Mouse (Mus musculus): ENCODE measurements at regions not wholly inside any gene's neighbourhood (a gene's known extent, or its start where the extent isn't known, plus 50 kb on each side); places are given as distances from the start of the nearest gene placed in this dataset.

- peak; percentile 11 to 18 for DNase-seq (ENCODE audit: low spot score in 2 of 2)
- intact Hi-C loops (cut with DNase I) = no loop called here
Observed at GRCm38 (mm10) chr10:9027070-9027807, 141.4 kb upstream of the Sash1 start.

DNA sequence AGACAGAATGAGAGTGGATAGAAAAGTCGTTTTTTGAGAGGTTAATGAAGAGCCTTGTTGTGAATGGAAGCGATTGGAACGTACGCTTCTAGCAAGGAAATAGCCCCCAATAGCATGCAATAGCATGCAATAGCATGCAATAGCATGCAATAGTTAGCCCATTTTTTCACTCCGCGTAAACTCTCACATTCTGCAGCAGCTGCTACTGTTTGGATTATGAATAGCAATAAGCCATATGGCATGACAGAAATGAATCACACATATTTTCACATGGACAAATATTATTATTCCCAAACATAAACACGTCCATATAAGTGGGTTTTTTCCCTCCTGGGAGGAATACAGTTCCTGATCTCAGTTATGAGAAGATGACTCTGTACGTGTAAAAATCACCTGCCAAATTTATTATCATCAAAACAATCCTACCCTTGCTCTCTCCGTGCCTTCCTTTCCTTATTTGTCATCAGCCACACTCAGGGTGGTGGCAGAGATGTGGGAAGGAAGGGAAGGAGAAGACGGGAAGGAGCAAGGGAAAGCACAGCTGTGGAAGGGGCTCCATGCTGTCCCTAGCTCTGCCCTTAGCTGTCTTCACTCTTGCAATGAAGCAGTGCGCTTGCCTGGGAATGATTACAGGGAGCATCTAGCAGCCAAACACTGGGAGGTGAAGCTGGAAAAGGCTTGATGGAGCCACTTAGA lies 129.1 kb upstream of the Sash1 start:
- no peak for DNase-seq (ENCODE audit: low spot score in 2 of 2)
- intact Hi-C loops (cut with DNase I) = loop anchor here (2.0 kb wide), 1 partner anchor 660 kb away; the partner anchor contains the start of gene Samd5

GRCm38 (mm10) chr10:9013549-9013925 lies 127.7 kb upstream of the Sash1 start:
- no peak for DNase-seq (ENCODE audit: low spot score in 2 of 2)
- intact Hi-C loops (cut with DNase I) = no loop called here

DNA sequence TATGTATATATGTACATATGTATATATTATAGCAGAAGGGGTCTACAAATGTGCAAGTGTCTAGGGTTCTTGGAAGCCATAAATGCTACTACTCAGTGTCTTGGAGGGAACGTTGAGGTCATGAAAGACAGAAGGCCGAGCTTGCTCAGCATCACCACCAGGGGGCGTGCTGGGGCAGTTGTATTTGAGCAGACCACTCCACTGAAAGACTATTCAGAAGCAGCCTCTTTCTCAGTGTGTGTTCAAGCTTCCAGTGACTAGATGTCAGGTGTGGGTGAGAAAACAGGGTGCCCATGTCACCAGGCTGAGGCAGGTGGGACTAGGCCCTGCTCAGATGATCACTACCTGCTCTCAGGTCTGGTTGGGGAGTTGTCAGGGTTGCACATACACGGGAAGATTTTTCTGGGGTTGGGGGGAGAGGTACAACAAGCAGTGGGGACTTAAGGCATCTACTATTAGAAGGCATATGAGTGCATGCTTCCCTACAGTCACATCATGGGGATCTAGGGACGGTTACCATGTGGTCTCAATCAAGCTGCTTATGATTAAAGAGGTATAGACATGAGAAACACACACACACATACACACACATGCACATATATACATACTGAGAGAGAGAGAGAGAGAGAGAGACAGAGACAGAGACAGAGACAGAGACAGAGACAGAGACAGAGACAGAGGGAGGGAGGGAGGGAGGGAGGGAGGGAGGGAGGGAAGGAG lies 127.1 kb upstream of the Sash1 start:
- intact Hi-C loops (cut with DNase I) = no loop called here
- peak; percentile 35 to 50 for DNase-seq (ENCODE audit: low spot score in 2 of 2)

DNA sequence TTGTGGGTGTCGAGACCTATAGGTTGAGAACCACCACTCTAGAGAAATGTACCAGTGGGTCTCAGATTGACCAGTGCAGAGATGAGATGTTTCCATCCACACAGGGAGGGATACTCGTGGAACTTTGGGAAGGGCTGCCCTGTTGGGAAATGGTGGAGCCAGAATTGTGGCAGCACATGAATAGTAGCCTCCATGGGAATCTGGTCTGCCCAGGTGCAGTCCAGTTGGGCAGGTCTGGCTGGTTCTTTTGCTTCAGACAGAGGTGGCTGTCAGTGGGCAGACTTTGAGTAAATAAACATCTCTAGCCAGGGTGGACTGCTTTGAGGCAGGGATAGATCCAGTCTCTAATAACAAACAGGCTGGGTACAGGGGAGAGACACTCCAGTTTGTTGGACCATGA lies 126.0 kb upstream of the Sash1 start:
- intact Hi-C loops (cut with DNase I) = no loop called here
- no peak for DNase-seq (ENCODE audit: low spot score in 2 of 2)

DNA sequence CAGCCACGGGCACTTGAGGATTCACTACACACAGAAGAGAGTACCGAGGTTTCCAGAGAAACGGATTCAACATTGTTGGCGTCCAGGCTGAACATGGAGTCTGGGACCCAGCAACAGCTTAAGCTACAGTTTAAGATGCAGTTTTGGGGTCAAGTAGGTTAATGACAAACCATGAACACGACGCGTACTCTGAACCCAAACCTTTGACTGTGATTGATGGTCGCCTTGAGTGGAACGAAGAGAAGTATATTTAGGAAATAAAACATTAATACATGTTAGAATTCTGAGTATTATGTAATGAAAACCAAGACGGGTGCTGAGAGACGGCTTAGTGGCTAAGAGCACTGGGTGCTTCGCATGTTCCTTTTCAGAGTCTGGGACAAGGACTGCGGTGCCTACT lies 124.3 kb upstream of the Sash1 start:
- intact Hi-C loops (cut with DNase I) = no loop called here
- no peak for DNase-seq (ENCODE audit: low spot score in 2 of 2)

DNA sequence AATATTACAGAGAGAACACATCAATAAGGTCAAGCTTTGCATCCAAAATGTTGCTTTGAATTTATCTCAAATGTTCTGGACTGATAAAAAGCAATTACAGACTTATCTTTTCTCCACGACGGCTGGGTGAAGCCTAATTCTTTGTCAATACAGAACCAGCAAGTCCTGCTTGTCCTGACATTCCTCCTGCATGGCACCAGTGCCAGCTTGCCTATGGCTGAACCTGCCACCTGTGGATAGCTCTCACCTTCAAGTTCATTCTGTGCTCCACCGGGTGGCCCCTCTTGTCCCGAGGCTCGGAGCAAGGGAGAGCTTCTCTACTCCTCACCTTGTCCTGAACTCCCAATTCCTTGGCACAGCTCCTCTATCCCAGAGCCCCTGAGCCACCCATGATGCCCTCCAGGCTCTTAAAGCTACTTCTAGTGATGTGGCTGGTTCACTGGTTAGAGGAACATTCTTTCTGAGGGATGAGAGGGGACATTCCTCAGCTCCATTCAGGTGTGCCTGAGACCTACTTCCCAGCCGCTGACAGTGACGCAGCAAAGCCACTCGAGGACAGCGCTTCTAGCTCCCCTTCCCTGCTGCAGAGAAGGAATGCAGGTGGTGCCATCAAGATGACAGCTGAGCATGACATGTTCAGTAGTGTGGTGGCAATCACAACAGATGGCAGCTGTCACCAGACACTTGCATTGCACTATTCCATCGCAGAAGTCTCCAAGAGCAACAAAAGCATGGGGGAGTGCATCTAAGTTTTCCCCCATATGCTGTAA lies 119.5 kb upstream of the Sash1 start:
- no peak for DNase-seq (ENCODE audit: low spot score in 2 of 2)
- intact Hi-C loops (cut with DNase I) = no loop called here

DNA sequence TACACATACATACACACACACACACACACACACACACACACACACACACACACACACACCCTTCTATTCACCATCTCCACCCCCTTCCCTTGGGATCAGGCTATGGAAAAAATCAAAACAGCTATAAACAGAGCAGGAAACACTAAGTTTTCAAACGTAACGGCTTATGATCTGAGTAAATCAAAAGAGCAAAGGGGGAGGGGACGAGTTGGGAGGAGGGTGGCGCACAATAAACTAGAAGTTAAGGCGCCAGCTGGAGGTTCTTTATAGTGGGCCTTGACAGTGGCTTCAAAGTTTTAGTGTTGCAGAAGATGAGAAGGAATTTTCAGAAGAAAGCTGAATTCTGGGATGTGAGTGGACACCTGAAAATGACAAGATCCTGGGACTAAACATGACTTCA lies 116.4 kb upstream of the Sash1 start:
- DNase-seq (ENCODE audit: low spot score in 2 of 2) = no peak

GRCm38 (mm10) chr10:8998758-8999398 lies 113.0 kb upstream of the Sash1 start:
- no peak for DNase-seq (ENCODE audit: low spot score in 2 of 2)
- intact Hi-C loops (cut with DNase I) = no loop called here

More for the DNA sequence above, 116.4 kb upstream of the Sash1 start:
- intact Hi-C loops (cut with DNase I) = no loop called here

GRCm38 (mm10) chr10:8998356-8998755 lies 112.5 kb upstream of the Sash1 start:
- DNase-seq (ENCODE audit: low spot score in 2 of 2) = no peak
- intact Hi-C loops (cut with DNase I) = no loop called here

- intact Hi-C loops (cut with DNase I) = no loop called here
Observed at GRCm38 (mm10) chr10:8995097-8995496, 109.2 kb upstream of the Sash1 start.

GRCm38 (mm10) chr10:8986339-8986738 lies 100.5 kb upstream of the Sash1 start:
- intact Hi-C loops (cut with DNase I) = no loop called here

More at GRCm38 (mm10) chr10:8995097-8995496, 109.2 kb upstream of the Sash1 start:
- DNase-seq (ENCODE audit: low spot score in 2 of 2) = no peak

DNA sequence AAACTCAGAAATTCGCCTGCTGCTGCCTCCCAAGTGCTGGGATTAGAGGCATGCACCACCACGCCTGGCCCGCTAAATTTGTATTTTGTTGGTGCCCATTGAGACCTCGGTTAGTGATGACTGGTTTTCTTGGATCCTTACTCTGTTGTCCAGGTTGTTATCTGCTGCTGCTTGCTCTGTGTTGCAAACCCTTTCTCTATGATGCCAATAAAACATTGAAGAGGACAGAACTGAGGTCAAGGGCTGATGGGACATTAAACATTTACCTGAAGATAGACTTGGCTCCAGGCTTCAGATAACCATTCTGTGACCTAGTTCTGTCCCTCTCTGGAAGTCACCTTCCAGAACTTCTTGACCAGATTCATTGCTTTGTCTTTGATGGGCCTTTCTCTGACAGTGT lies 97.5 kb upstream of the Sash1 start:
- DNase-seq (ENCODE audit: low spot score in 2 of 2) = no peak
- intact Hi-C loops (cut with DNase I) = no loop called here

More at GRCm38 (mm10) chr10:8986339-8986738, 100.5 kb upstream of the Sash1 start:
- DNase-seq (ENCODE audit: low spot score in 2 of 2) = no peak

DNA sequence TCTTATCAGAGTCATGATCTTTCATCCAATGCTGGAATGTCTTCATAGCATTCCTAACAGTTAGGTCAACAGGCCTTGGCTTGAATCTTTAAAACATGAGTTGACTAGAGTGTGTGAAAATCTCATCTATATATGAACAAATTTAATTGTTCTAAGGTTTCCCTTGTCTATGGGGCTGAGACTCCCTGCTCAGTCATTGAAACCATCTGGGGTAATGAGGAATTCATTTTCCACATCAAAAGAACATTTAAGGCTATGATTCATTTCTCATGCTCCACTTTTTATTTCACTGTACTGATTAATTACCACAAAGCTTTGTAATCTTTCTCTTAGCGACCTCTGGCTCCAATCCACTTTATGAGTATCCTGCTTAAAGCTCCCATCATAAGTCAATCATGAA lies 94.7 kb upstream of the Sash1 start:
- intact Hi-C loops (cut with DNase I) = no loop called here
- no peak for DNase-seq (ENCODE audit: low spot score in 2 of 2)

- intact Hi-C loops (cut with DNase I) = no loop called here
- no peak for DNase-seq (ENCODE audit: low spot score in 2 of 2)
Observed at GRCm38 (mm10) chr10:8978595-8978994, 92.7 kb upstream of the Sash1 start.

- intact Hi-C loops (cut with DNase I) = no loop called here
- no peak for DNase-seq (ENCODE audit: low spot score in 2 of 2)
Observed at GRCm38 (mm10) chr10:8973934-8974333, 88.1 kb upstream of the Sash1 start.

DNA sequence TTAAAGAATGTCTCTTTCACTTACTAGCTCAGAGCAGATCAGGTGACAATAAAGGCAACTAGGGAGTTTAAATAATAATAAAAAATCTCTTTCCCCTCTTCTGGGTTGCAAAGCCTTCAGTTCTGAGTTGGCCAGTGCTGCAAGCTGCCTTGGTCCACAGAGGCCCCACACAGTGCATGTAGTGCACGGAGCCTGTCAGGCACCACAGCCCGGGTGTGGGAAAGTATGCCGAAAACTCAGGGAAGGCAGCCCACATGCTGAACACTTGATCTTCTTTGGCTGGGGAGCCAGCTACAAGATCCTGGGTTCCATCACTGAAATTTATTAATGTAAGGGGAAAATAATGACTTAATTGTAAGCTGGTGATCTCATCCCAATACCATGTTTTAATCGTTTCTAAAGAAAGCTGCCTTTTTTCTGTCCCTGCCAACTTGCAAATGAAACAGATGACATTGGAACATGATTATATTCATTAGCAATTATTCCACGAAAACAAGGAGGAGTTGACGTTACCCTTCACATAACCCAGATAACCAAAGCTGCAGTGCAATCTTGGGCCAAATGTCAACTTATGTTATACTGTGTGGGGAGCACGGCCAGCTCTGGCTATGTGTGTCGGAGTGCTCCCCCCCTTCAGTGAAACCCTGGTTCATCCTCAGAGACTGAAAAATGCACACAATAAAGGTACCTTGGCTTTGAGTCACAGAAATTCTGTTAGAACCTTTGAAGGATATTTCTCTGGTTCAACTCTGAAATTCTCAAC lies 87.1 kb upstream of the Sash1 start:
- DNase-seq (ENCODE audit: low spot score in 2 of 2) = no peak
- intact Hi-C loops (cut with DNase I) = no loop called here

- intact Hi-C loops (cut with DNase I) = no loop called here
- DNase-seq (ENCODE audit: low spot score in 2 of 2) = no peak
Observed at GRCm38 (mm10) chr10:8970807-8971206, 84.9 kb upstream of the Sash1 start.

- intact Hi-C loops (cut with DNase I) = no loop called here
- no peak for DNase-seq (ENCODE audit: low spot score in 2 of 2)
Observed at GRCm38 (mm10) chr10:8969586-8969985, 83.7 kb upstream of the Sash1 start.
